Mouse (Mus musculus) cerebellum, postnatal 4 days (tissue): ENCODE results near the gene Runx1.
A peak's percentile ranks its signal among the peaks of the same experiment; 100 is the strongest.

Experiments
- DNase-seq, 2 experiments: peaks; one replicate each; pipeline ENCODE4 v3.0.0; 2022; ENCODE audit warnings: low spot score in 2 of 2, mixed read lengths in 1 of 2

The Runx1 gene

DNA sequence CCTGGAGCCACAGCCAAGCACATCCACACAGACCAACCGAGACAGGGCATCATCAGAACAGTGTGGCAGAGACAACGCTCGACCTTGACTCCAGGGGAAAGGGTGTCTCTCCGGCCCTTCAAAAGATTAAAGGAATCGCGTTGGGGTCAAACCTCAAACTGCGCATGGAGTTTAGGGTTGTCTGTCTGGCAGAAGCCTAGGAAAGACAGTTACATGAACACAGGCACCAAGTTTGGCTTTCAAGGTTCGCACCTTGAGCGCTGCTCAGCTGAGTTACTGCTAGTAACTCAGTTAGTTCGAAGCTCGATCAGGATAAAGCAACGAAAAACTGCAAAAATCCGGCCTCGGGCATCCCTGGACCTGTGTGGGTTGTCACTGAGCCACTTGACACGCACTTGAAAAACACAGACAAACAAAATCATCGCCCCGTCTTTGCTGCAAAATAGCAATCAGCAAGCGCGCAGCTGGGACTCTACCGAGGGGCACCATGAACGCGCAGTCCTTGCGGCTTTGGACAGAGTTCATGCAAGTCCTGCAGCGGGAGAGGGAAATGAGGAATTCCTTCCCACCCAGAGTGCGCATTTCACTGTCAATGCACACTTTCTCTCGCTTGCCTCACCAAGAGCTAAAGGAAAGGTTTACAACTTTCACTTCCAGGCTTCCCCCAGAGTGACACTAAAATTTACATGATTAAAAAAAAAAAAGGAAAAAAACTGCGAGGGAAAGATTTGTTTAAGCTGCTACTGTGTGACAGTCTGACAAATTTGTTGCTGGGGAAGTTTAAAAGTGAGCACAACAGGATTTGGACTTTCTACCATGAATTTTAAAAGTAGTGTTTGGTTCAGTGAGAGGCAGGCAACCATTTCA, 126.2 kb downstream of the Runx1 start:
- DNase-seq: no peak

GRCm38 (mm10) chr16:92698612-92698998, 127.3 kb downstream of the Runx1 start:
- DNase-seq: peak; percentile 69 to 89

DNA sequence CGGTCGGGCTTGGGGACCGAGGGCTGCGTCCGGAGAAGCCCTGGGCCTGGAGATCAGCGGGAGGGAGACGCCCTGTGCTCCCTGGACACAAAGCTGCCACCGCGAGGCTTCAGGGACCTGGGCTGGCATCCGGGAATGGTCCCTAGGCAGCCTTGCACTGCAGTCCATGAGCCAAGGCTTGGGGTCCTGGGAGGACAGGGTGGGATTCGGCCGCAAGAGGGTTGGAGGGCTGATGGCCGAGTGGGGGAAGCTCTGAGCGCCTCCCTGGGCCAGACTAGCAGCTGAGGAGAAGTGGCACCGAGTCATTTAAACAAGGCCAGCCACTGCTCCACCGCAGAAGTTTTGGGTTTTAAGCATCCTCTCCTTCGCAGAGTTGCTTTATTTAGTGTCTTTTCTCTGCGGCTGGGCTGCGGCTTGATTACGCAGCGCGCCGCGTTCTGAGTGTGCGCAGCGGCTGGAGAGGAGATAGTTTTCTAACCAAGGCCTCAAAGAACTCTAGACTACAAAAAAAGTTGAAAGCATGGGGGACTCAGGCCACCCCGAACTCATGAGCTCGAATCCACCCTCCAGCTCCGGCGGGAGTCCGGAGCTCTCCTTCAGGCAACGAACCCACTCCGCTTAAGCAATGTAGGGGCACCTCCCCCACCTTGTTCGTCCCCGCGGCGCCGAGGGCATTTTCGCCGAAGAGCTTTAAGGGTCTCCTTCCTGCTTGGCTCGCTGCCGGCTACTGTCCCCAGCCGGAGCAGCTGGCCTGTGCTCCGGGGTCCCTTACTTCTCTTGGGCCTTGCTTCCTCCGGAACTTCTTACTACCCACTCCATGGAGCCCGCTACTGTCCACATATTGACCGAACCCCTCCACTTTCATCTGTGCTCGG, 128.0 kb downstream of the Runx1 start:
- DNase-seq: peak in 1 of 2 experiments; percentile 24

DNA sequence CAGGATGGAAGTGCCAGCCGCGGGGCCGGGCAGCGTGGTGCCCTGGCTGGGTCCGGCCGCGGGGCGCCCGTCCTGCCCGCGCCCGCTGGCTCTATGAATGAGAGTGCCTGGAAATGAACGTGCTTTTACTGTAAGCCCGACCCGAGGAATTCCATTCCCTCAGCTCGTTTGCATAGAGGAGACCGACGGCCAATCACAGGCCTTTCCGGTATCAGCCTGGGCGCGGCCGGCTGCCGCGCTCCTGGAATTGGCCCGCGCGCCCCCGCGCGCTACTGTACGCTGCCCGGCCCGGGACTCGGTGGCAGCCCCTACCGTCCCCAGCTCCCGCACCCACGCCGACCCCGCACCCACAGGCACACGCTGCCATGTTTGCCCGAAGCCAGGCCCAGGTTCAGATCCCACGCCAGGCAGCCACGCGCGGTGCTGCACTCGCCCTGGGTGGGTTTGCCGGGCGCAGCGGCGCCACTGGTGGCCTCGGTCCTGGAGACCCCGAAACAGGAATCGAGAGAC, 128.7 kb downstream of the Runx1 start:
- peak in 1 of 2 experiments; percentile 43 for DNase-seq

GRCm38 (mm10) chr16:92696411-92697015, 129.4 kb downstream of the Runx1 start:
- DNase-seq: peak in 1 of 2 experiments; percentile 10

GRCm38 (mm10) chr16:92695981-92696380, 130.0 kb downstream of the Runx1 start:
- DNase-seq: no peak

GRCm38 (mm10) chr16:92695200-92695921, 130.6 kb downstream of the Runx1 start:
- peak in 1 of 2 experiments; percentile 13 for DNase-seq

- no peak for DNase-seq
These were observed 131.3 kb downstream of the Runx1 start for GRCm38 (mm10) chr16:92694496-92695106.

- no peak for DNase-seq
These were observed 135.2 kb downstream of the Runx1 start for GRCm38 (mm10) chr16:92690759-92691158.

DNA sequence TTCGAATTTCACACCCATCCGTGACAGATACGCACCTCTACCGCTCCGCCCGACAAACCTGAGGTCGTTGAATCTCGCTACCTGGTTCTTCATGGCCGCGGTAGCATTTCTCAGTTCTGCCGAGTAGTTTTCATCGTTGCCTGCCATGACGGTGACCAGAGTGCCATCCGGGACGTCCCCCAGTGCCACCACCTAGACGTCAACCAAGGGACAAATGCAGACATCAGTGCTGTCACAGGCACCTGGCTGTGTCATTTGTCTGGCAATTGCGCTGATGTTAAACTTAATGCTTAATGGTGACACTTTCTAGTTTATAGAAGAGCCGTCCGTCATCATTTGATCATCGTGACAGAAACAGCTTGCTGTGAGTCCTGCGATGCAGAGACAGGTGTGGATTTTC, 137.0 kb downstream of the Runx1 start:
- DNase-seq: no peak

GRCm38 (mm10) chr16:92686978-92687377, 139.0 kb downstream of the Runx1 start:
- no peak for DNase-seq

DNA sequence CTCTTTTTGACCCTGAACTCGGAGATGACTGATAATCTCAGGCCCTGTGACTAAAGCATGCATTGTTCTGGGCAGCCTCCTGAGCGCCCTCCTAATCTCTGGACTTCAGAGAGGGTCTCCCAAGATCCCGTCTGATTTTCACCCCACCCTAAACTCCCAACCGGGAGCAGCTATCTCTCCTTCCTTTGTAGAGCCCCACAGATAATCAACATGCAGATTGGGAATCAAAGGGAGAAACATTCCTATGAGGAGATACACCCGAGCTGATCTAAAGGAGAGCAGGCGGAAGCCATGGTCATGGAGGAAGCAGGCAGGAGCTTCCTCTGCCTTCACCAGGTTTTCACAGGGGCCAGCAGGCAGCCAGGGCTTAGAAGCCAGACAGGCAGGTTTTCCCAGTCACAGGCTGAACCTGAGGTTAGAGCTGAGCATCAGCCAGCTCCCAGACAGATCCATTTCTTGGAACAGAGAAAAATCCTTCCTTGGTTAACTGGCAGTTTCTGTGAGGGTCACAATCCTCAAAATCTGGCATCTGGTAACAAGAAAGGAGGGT, 140.1 kb downstream of the Runx1 start:
- DNase-seq: no peak

DNA sequence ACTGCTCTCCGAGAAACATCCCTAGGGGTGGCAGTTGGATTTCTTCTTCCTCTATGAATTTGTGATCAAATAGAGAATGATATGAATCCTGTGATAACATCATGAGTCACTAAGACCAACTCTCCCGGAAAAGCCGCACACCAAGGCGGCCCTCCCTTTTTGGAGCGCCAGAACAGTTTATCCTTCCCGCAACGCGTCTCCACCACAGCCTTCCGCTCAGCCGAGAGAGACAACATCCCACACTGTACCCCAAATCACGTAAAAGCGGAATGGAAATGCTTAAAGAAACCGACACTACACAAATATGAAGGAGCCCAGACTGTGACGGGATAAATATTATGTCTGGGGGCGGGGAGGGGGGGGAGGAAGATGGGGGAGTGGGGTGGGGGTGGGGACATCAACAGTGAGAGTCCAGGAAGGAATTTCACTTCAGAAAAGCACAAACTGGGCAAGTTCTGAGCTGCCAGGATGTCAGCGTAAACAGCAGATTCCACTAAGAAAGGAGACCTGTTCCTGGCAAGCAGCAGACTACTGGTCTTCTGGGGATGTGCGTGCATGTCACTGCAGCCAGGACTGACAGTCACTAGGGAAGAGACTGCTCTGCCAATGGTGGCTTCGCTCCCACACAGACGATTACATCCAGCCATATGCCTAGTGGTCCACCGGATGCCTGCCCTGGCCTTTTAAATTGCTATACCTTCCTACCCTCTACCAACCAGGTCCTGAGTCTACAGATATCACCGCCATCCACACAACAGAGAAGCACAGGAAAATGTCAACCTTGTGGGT, 141.3 kb downstream of the Runx1 start:
- no peak for DNase-seq

DNA sequence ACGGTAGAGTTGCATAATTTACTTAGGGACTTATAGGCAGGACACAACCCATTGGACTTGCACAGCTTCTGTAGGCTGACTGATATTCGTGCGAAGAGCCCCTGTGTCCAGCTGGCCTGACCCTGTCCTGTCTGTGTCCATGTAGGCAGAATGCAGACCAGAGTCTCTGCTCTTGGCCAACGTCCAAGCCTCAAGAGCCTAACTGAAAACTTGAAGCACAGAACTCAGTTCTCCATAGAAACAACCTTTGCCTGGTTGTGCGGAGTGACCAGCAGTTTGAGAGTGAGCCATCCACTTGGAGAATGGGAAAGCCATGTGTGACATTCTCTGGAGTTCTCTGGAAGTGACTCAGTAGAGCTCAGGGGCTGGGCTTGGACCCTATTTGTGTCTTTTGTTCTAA, 149.3 kb downstream of the Runx1 start:
- no peak for DNase-seq

GRCm38 (mm10) chr16:92675677-92676076, 150.3 kb downstream of the Runx1 start:
- DNase-seq: no peak

- DNase-seq: no peak
These were observed 151.0 kb downstream of the Runx1 start for GRCm38 (mm10) chr16:92674916-92675450.

DNA sequence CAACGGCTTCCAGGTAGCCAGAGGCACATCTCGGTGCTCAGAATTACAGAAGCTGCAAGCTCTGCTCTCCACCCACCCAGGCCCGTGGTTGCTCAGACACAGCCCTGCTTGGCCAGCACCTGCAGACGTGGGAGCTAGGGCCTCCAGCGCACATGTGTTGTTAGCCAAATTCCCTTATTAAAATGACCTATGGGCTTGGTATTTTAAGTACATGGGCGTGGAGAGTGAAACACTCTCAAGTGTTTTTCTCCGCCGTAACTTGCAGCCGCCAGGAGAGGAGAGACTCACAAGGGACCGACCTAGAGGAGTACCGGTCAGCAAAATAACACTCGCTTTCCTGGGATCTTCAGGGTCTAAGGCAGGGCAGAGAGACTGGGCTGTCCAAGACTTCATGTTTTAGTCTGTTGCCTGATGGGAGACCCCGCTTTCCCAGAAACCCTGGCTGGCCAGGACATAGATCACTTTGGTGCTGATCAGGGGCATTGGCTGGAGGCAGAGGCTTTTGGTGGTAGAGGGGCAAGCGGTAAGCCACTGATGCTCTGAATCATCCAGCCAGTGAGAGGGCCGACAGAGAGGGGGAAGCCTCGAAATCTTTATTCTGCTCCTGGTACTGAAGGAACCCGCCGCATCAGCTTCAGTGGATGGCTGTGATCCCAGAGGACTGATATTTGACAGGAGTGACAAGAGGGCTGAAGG, 151.7 kb downstream of the Runx1 start:
- no peak for DNase-seq

GRCm38 (mm10) chr16:92668807-92669206, 157.1 kb downstream of the Runx1 start:
- DNase-seq: no peak

- no peak for DNase-seq
These were observed 164.2 kb downstream of the Runx1 start for GRCm38 (mm10) chr16:92661757-92662156.
